Mouse (Mus musculus): Measurements from ENCODE around the gene Spg20. TPM values are rescaled to one million over a fixed set of nuclear protein-coding genes. Genes with fewer than 3 reads are reported as not detected.
A peak's percentile ranks its signal among the peaks of the same experiment; 100 is the strongest.

The Spg20 gene
- 10 to 100 TPM; 19.4 to 24.0 TPM for total RNA-seq (2021)
- long read RNA-seq, transcript Spg20-202 (8 exons, 3,567 nt), result minor isoform, 6 of 22 reads
- long read RNA-seq, transcript Spg20-201 (9 exons, 3,770 nt), result major isoform, 9 of 22 reads
- long read RNA-seq, partial matches to known transcripts, result 1 of 22 reads
- long read RNA-seq, other reads (novel, unspliced or antisense), result 6 of 22 reads

- DNase-seq (ENCODE audit: low spot score in 2 of 2), result peak; percentile 98 to 99
These were observed at the start of gene Spg20 for GRCm38 (mm10) chr3:55111935-55112709. Gene Spg20, plus strand, starts transcription at chr3:55112108.

GRCm38 (mm10) chr3:55062653-55063052 lies 49.3 kb upstream of the Spg20 start:
- no peak for DNase-seq (ENCODE audit: low spot score in 2 of 2)

- DNase-seq (ENCODE audit: low spot score in 2 of 2), result peak; percentile 83 to 85
These were observed 47.5 kb upstream of the Spg20 start for GRCm38 (mm10) chr3:55064396-55064795.

- DNase-seq (ENCODE audit: low spot score in 2 of 2), result no peak
These were observed 45.9 kb upstream of the Spg20 start for GRCm38 (mm10) chr3:55065738-55066665.

GRCm38 (mm10) chr3:55066666-55067023 lies 45.3 kb upstream of the Spg20 start:
- no peak for DNase-seq (ENCODE audit: low spot score in 2 of 2)

GRCm38 (mm10) chr3:55067791-55068434 lies 44.0 kb upstream of the Spg20 start:
- DNase-seq (ENCODE audit: low spot score in 2 of 2), result no peak

GRCm38 (mm10) chr3:55074576-55075293 lies 37.2 kb upstream of the Spg20 start:
- no peak for DNase-seq (ENCODE audit: low spot score in 2 of 2)

GRCm38 (mm10) chr3:55075294-55075648 lies 36.6 kb upstream of the Spg20 start:
- peak; percentile 36 to 52 for DNase-seq (ENCODE audit: low spot score in 2 of 2)

- no peak for DNase-seq (ENCODE audit: low spot score in 2 of 2)
These were observed 33.7 kb upstream of the Spg20 start for GRCm38 (mm10) chr3:55078233-55078632.

GRCm38 (mm10) chr3:55079619-55080018 lies 32.3 kb upstream of the Spg20 start:
- no peak for DNase-seq (ENCODE audit: low spot score in 2 of 2)

- peak; percentile 85 to 87 for DNase-seq (ENCODE audit: low spot score in 2 of 2)
These were observed 31.9 kb upstream of the Spg20 start for GRCm38 (mm10) chr3:55080055-55080454.

- no peak for DNase-seq (ENCODE audit: low spot score in 2 of 2)
These were observed 27.1 kb upstream of the Spg20 start for GRCm38 (mm10) chr3:55084781-55085180.

- no peak for DNase-seq (ENCODE audit: low spot score in 2 of 2)
These were observed 26.2 kb upstream of the Spg20 start for GRCm38 (mm10) chr3:55085716-55086115.

GRCm38 (mm10) chr3:55086948-55087347 lies 25.0 kb upstream of the Spg20 start:
- DNase-seq (ENCODE audit: low spot score in 2 of 2), result no peak

- DNase-seq (ENCODE audit: low spot score in 2 of 2), result no peak
These were observed 24.5 kb upstream of the Spg20 start for GRCm38 (mm10) chr3:55087360-55087759.

- DNase-seq (ENCODE audit: low spot score in 2 of 2), result no peak
These were observed 23.5 kb upstream of the Spg20 start for GRCm38 (mm10) chr3:55088359-55088758.

- no peak for DNase-seq (ENCODE audit: low spot score in 2 of 2)
These were observed 23.1 kb upstream of the Spg20 start for GRCm38 (mm10) chr3:55088843-55089242.

GRCm38 (mm10) chr3:55089291-55089690 lies 22.6 kb upstream of the Spg20 start:
- no peak for DNase-seq (ENCODE audit: low spot score in 2 of 2)

GRCm38 (mm10) chr3:55093161-55093560 lies 18.7 kb upstream of the Spg20 start:
- DNase-seq (ENCODE audit: low spot score in 2 of 2), result no peak

- DNase-seq (ENCODE audit: low spot score in 2 of 2), result peak in 1 of 2 experiments; percentile 55
These were observed 15.8 kb upstream of the Spg20 start for GRCm38 (mm10) chr3:55095968-55096654.
